Mouse (Mus musculus) embryonic fibroblast, embryonic 13.5 days (primary cell): Measurements from ENCODE around the gene Dnal1. TPM values are rescaled to one million over a fixed set of nuclear protein-coding genes. Genes with fewer than 3 reads are reported as not detected.
A peak's percentile ranks its signal among the peaks of the same experiment; 100 is the strongest.
"Not testable (repeated sequence)": the region's sequence is repeated elsewhere in the genome, so short reads cannot be mapped to it uniquely, and the experiment has no call there.

Experiments used
- H3K27ac ChIP-seq: 2 replicates; pipeline ENCODE4 v1.5.1; 2012; ENCODE audit warnings: low read length, control low read depth, inconsistent platforms; ENCODE audit not compliant: insufficient read depth
- H3K4me1 ChIP-seq: 2 replicates; pipeline ENCODE4 v1.6.1; 2011; ENCODE audit warnings: low read length; ENCODE audit not compliant: control insufficient read depth, insufficient read depth
- H3K4me3 ChIP-seq: 2 replicates; pipeline ENCODE4 v1.5.1; 2011; ENCODE audit warnings: mild to moderate bottlenecking, control low read depth, low read length; ENCODE audit not compliant: insufficient read depth
- CTCF ChIP-seq: IDR thresholded peaks from 2 replicates; pipeline ENCODE4 v1.5.1; 2011; ENCODE audit warnings: mild to moderate bottlenecking, control low read depth, low read length, moderate library complexity, borderline replicate concordance; ENCODE audit not compliant: insufficient read depth
- POLR2A ChIP-seq: IDR thresholded peaks from 2 replicates; pipeline ENCODE4 v1.6.1; 2011; ENCODE audit warnings: low read depth, mild to moderate bottlenecking, control low read depth, low read length, moderate library complexity
- polyA plus RNA-seq: library from polyadenylated mRNA; stranded (reverse); fragments of >200 nt; gene quantifications from 2 replicates; pipeline ENCODE4 v1.2.4, GENCODE M21; 2011; ENCODE audit warnings: low read depth; ENCODE audit not compliant: missing spikeins, insufficient read length

Gene Dnal1
- 14.4 and 21.6 TPM in 2 replicates for polyA plus RNA-seq

GRCm38 (mm10) chr12:84114153-84114994 is at the start of gene Dnal1:
Gene Dnal1, plus strand, starts transcription at chr12:84114366.
- H3K4me1 ChIP-seq, result peaks cover 6% of the 10 kb centered on the region; the same call in 1 of the 2 replicates
- TF ChIP-seq POLR2A (peak; percentile 63), CTCF (no peak)
- no peak within 1 kb of the TSS for H3K27ac ChIP-seq
- peak within 1 kb of the TSS; percentile 81 for H3K4me3 ChIP-seq

- no peak overlapping the region for H3K4me3 ChIP-seq
- H3K27ac ChIP-seq, result no peak overlapping the region
- H3K4me1 ChIP-seq, result no peaks in the 10 kb centered on the region
- no peak for TF ChIP-seq POLR2A
- no peak for TF ChIP-seq CTCF
Observed at GRCm38 (mm10) chr12:84064621-84065020, 49.5 kb upstream of the Dnal1 start.

DNA sequence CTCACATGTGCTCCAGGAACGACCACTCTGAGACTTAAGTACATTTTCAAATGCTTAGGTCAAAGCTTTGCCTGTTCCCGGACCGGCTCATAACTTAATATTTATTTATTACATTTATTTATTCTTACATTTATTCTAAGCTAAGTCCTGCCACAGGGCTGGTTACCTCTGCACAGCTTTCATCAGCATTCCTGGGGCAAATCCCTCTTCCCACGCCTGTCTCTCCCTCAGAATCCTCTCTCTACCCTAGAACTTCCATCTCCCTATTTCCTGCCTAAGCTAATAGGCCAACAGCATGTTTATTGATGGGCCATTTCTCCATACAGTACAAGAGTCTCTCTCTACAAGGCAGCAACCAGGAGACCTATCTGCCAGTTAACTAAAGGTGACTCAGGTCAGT is 46.4 kb upstream of the Dnal1 start:
- TF ChIP-seq CTCF (no peak), POLR2A (no peak)
- no peak overlapping the region for H3K4me3 ChIP-seq
- H3K4me1 ChIP-seq, result no peaks in the 10 kb centered on the region
- no peak overlapping the region for H3K27ac ChIP-seq

- Histone ChIP-seq H3K4me3 (no peak overlapping the region), H3K27ac (no peak overlapping the region), H3K4me1 (no peaks in the 10 kb centered on the region)
- TF ChIP-seq POLR2A (no peak), CTCF (no peak)
Observed at GRCm38 (mm10) chr12:84068296-84068695, 45.9 kb upstream of the Dnal1 start.

GRCm38 (mm10) chr12:84068986-84069385 is 45.2 kb upstream of the Dnal1 start, which contains the start of gene Acot5:
Gene Acot5, plus strand, starts transcription at chr12:84069325.
- Histone ChIP-seq H3K4me3 (peak within 1 kb of the TSS; percentile 17), H3K4me1 (no peaks in the 10 kb centered on the region), H3K27ac (no peak within 1 kb of the TSS)
- TF ChIP-seq CTCF (no peak), POLR2A (no peak)

DNA sequence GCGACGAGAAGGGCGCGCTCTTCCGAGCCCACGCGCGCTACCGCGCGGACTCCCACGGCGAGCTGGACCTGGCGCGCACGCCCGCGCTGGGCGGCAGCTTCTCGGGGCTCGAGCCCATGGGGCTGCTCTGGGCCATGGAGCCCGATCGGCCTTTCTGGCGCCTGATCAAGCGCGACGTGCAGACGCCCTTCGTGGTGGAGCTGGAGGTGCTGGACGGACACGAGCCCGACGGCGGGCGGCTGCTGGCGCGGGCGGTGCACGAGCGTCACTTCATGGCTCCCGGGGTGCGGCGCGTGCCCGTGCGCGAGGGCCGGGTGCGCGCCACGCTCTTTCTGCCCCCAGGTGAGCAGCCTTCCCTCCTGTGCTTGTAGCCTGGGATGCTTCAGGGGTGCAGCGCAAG is 44.6 kb upstream of the Dnal1 start:
- not testable (repeated sequence) for H3K27ac ChIP-seq, H3K4me1 ChIP-seq
- peak overlapping the region; percentile 17 for H3K4me3 ChIP-seq

GRCm38 (mm10) chr12:84071696-84072095 is 42.5 kb upstream of the Dnal1 start:
- Histone ChIP-seq H3K4me3 (no peak overlapping the region), H3K27ac (no peak overlapping the region), H3K4me1 (no peaks in the 10 kb centered on the region)
- TF ChIP-seq POLR2A (no peak), CTCF (no peak)

GRCm38 (mm10) chr12:84077371-84077990 is 36.7 kb upstream of the Dnal1 start:
- TF ChIP-seq CTCF (no peak), POLR2A (no peak)
- no peak overlapping the region for H3K4me3 ChIP-seq

GRCm38 (mm10) chr12:84083842-84084241 is 30.3 kb upstream of the Dnal1 start:
- no peak overlapping the region for H3K27ac ChIP-seq
- no peak overlapping the region for H3K4me3 ChIP-seq

More at GRCm38 (mm10) chr12:84077371-84077990, 36.7 kb upstream of the Dnal1 start:
- Histone ChIP-seq H3K27ac (no peak overlapping the region), H3K4me1 (no peaks in the 10 kb centered on the region)

DNA sequence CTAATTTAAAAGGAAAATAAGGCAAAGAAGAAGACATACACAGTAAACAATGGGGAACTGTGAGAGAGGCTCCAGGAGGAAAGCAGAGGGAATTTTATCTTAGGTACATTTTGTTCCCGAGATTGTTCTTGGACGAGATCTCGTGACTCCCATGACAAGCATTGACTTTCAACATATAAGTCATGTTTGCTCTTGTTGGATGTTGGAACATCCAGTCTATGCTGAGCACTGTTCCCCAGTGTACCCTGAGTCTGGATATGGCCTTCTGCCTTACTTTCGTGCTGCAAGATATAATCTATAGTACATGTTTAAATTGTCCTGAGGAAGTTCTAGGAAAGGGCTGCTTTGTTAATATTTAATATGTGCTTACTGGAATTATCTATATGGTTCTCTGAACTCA is 29.6 kb upstream of the Dnal1 start:
- no peak overlapping the region for H3K4me3 ChIP-seq
- TF ChIP-seq POLR2A (no peak), CTCF (no peak)
- no peaks in the 10 kb centered on the region for H3K4me1 ChIP-seq
- no peak overlapping the region for H3K27ac ChIP-seq

More at GRCm38 (mm10) chr12:84083842-84084241, 30.3 kb upstream of the Dnal1 start:
- TF ChIP-seq POLR2A (no peak), CTCF (no peak)
- H3K4me1 ChIP-seq, result no peaks in the 10 kb centered on the region

GRCm38 (mm10) chr12:84094666-84095065 is 19.5 kb upstream of the Dnal1 start:
- H3K4me1 ChIP-seq, H3K27ac ChIP-seq, H3K4me3 ChIP-seq: not testable (repeated sequence)
